Mouse (Mus musculus) spleen, adult 12 weeks (tissue): Measurements from ENCODE around the gene Syce3.
A peak's percentile ranks its signal among the peaks of the same experiment; 100 is the strongest.

Experiments
- DNase-seq: peaks from one replicate; pipeline ENCODE4 v3.0.0; 2022; ENCODE audit warnings: low spot score

Syce3 gene

GRCm38 (mm10) chr15:89372536-89372935 is 37.8 kb downstream of the Syce3 start:
- no peak for DNase-seq

DNA sequence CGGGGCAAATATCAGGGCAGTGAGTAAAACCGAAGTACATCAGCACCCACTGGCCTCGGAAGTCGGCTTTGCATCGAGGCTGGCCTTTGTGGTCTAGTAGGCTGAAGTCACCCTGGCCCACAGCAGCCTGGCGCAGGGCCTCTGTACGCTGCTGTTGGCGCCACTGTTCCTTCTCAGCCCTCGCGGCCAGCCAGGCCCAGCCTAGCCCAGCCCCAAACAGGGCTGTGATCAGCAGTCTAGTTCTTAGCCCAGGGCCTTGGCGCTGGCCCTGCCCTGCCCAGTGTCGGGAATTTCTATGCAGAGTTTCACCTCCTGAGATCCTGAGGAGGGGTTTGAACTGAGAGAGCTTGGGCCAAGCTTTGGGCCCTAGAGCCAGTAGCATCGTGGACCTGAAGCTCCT is 38.2 kb downstream of the Syce3 start:
- DNase-seq: no peak

DNA sequence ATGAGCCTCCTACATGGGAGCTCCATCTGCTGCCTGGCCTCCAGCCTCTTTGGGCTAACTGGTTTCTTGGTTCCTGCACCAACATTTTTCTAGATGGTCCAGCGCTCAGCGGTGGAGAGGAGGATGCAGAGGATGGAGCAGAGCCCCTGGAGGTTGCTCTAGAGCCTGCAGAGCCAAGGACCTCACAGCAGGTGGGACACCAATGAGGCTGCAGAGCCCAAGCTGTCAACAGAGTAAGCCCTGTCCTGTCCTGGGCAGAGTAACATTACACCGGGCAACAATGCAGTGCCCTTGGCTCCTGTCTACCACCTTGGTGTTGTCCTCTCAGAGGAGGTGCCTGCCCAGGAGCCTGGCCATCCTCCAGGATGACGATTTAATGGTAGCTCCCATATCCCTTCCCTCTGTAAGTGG is 45.2 kb downstream of the Syce3 start:
- no peak for DNase-seq

DNA sequence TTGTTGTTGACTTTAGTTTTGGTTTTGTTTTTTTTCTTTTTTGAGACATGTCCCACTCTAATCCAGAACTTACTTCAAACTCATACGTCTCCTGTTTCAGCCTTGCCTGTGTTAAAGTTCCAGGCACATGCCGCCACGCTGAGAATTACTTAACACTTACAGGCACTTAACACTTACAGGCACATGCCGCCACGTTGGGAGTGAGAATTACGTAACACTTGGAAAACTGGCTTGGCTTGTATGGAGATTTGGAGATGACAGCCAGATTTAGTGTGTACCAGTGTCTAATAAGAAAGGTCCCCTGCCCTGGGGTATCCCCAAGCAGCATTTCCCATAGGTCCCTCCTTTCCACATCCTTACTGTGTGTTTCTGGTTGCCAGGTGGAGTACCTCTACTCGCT is 47.3 kb downstream of the Syce3 start:
- DNase-seq: no peak

- DNase-seq: no peak
These were observed 51.5 kb downstream of the Syce3 start for GRCm38 (mm10) chr15:89358784-89359183.

GRCm38 (mm10) chr15:89356372-89356771 is 53.9 kb downstream of the Syce3 start:
- peak; percentile 65 for DNase-seq

GRCm38 (mm10) chr15:89355241-89356187 is 54.8 kb downstream of the Syce3 start, which contains the start of the genes Lmf2 and Ncaph2:
Gene Lmf2, minus strand, starts transcription at chr15:89355659.
Gene Ncaph2, plus strand, starts transcription at chr15:89355719.
- peak; percentile 94 for DNase-seq

DNA sequence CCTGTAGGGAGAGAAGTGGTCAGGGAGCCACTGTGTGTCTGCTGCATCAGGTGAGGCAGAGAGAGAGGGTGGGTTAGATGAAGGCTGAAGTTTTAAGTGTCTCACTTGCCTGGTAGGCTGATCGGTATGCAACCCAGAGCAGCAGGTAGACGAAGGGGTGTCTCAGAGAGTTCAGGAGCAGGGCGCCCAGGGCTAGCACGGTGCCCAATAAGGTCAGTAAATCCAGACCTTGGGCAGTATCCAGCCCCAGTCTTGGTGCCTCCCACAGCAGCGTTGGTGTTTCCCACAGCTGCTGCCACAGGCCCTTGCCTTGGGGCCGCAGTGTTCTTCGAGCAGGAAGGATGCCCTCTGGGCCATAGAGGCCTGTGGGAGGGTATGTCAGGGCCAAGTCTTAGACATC is 55.8 kb downstream of the Syce3 start:
- DNase-seq: no peak

DNA sequence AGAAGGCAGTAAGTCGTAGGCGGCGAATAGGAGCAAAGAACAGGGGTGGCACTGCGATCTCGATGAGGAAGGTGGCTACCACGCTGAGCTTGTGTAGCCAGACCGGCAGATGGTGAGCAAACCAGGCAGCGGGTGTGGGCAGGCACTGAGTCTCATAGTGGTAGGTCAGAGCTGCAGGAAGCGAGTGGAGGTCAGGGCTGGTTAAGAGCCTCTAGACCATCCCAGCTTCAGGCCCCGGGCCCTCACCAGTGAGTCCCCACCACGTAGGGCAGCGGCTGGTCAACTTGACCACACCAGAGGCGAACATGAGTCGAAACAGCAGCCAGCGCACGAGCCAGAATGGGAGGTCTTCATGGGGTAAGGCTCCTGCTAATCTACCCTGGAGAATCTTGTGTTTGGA is 56.5 kb downstream of the Syce3 start:
- DNase-seq: no peak

GRCm38 (mm10) chr15:89352795-89353194 is 57.5 kb downstream of the Syce3 start:
- DNase-seq: no peak

DNA sequence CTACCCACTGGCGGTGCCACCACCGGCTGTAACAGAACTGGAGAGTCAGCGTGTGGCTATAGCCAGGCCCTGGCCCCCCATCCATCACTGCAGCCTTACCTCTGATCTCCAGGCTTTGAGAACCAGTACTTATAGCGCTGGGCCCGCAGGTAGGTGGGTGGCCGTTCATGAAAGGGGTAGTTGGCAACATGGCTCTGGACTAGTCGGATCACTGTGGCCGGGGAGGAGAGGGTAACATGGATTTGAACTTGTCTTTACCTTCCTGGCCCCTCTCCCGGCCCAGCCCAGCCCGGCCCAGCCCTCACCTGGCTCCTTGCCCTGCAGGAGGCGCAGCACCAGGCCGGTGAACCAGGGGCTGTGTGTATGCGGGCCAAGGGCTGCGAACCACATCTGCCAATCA is 58.2 kb downstream of the Syce3 start:
- no peak for DNase-seq

GRCm38 (mm10) chr15:89351302-89351701 is 59.0 kb downstream of the Syce3 start:
- no peak for DNase-seq

DNA sequence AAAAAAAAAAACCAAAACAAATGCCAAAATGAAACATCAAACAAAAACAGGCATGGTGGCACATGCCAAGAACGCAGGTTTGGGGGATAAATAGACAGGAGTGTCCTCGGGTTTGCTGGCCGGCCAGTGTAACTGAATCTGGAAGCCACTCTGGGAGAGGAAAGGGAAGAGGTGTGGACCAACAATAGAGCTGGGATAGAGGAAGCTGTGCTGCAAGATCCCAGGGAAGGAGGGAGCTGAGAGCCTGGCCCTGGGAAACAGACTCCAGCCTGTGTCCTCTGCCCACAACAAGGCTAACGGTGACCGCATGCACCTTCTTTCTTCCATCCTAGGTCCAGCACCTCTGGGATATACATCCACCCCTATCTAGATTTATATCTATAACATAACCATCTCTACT is 59.9 kb downstream of the Syce3 start:
- DNase-seq: no peak

DNA sequence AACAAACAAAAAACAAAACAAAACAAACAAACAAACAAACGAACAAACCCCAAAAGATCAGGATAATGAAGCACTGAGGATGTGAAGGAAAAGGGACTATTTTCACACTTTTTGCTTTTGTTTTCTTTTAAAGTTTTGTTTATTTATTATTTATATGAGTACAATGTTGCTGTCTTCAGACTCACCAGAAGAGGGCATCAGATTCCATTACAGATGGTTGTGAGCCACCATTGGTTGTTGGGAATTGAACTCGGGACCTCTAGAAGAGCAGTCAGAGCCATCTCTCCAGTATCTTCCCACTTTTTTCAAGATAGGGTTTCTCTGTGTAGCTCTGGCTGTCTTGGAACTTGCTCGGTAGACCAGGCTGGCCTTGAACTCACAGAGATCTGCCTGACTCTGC is 67.0 kb downstream of the Syce3 start:
- DNase-seq: no peak

DNA sequence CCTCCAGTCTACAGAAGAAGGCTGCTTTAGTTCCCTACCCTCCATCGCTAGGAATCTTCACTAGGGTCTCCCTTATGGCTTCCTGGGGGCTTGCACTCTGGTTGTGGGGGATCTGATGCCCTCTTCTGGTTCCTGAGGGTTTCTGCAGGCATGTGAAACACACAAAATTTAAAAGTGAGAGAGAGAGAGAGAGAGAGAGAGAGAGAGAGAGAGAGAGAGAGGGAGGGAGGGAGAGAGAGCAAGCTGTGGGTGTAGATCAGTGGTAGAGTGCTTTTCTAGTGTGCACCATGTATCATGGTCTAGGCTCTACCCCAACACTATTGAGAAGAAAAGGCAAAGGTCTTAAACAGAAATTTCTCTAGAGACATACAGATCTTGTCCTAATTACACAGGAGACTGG is 68.6 kb downstream of the Syce3 start:
- no peak for DNase-seq
